Mouse (Mus musculus) kidney, adult 2 months (tissue): ENCODE results near the gene L1td1.

Source experiments
- CTCF ChIP-seq: fragments of 200-500 bp; conservative IDR thresholded peaks from 2 replicates; pipeline ENCODE4 v1.5.1; 2011; ENCODE audit warnings: low read depth, mild to moderate bottlenecking, control low read depth, low read length, moderate library complexity, mixed read lengths; ENCODE audit not compliant: insufficient read depth, insufficient read length
- POLR2A ChIP-seq: fragments of 200-500 bp; IDR thresholded peaks from one replicate; pipeline ENCODE4 v1.6.1; 2011; ENCODE audit warnings: low read depth, low read length, control low read depth

DNA sequence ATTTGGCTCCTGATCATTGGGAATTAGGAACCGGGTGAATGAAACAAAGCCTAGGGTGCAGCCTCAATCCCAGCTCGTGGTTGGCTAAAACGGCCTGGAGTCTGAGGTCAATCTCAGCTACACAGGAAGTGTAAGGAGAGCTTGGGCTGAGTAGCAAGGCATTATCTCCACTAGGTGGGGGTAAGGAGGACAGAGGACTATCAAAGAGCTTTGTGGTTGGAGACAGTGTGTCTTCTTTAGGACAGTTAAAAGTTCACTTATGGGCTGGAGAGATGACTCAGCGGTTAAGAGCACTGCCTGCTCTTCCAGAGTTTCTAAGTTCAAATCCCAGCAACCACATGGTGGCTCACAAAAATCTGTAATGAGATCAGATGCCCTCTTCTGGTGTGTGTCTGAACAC, 1.1 kb upstream of the L1td1 start:
- TF ChIP-seq CTCF (no peak), POLR2A (no peak)
